Mouse (Mus musculus) stomach, embryonic 14.5 days (tissue): ENCODE data around the gene Lsamp. TPM values are rescaled to one million over a fixed set of nuclear protein-coding genes. Genes with fewer than 3 reads are reported as not detected.
"Not testable (repeated sequence)": the region's sequence is repeated elsewhere in the genome, so short reads cannot be mapped to it uniquely, and the experiment has no call there.

Experiments
- ATAC-seq: fragments of 200-750 bp; cut with Nextera tagmentation; 2 replicates; pipeline ENCODE4 v1.8.0; 2017; ENCODE audit warnings: low read depth, moderate TSS enrichment; ENCODE audit not compliant: insufficient number of reproducible peaks, insufficient read depth, low FRiP score
- H3K27ac ChIP-seq: fragments of 300-500 bp; sonication (generic); 2 replicates; pipeline ENCODE4 v1.5.1; 2014; ENCODE audit warnings: mild to moderate bottlenecking, low read length, moderate library complexity, mixed read lengths
- H3K27me3 ChIP-seq: fragments of 300-500 bp; sonication (generic); 2 replicates; pipeline ENCODE4 v1.6.1; 2014; ENCODE audit warnings: low read length, control low read depth, mixed read lengths; ENCODE audit not compliant: control insufficient read depth, insufficient read depth
- H3K36me3 ChIP-seq: fragments of 300-500 bp; sonication (generic); 2 replicates; pipeline ENCODE4 v1.6.1; 2014; ENCODE audit warnings: mild to moderate bottlenecking, control low read depth, low read length, moderate library complexity, mixed read lengths; ENCODE audit not compliant: control insufficient read depth, insufficient read depth
- H3K4me1 ChIP-seq: fragments of 300-500 bp; sonication (generic); 2 replicates; pipeline ENCODE4 v1.6.1; 2014; ENCODE audit warnings: low read length, control low read depth, mixed read lengths; ENCODE audit not compliant: control insufficient read depth, insufficient read depth
- H3K4me2 ChIP-seq: fragments of 300-500 bp; sonication (generic); replicated peaks from 2 replicates; pipeline ENCODE4 v1.6.1; 2014; ENCODE audit warnings: low read depth, low read length, control low read depth
- H3K4me3 ChIP-seq: fragments of 300-500 bp; sonication (generic); 2 replicates; pipeline ENCODE4 v1.5.1; 2014; ENCODE audit warnings: low read depth, low read length, control low read depth
- H3K9ac ChIP-seq: fragments of 300-500 bp; sonication (generic); replicated peaks from 2 replicates; pipeline ENCODE4 v1.6.1; 2014; ENCODE audit warnings: low read depth, mild to moderate bottlenecking, control low read depth, low read length, moderate library complexity, mixed read lengths
- H3K9me3 ChIP-seq: fragments of 300-500 bp; sonication (generic); 2 replicates; pipeline ENCODE4 v1.6.1; 2016; ENCODE audit warnings: low read depth, low read length, control low read depth; ENCODE audit not compliant: control insufficient read depth
- WGBS: fragments of 180-500 bp; shearing (Covaris S2); extraction: QIAGEN DNeasy Blood & Tissue Kit; methylation state at CpG from one replicate; pipeline ENCODE4 v1.1.7; 2014; 5-methylcytosine and 5-hydroxymethylcytosine counted together
- polyA plus RNA-seq: library from polyadenylated mRNA; unstranded; fragments of >200 nt; fragmentation: Nextera tagmentation; extraction: Ambion mirVana; gene quantifications from 2 replicates; pipeline ENCODE4 v1.2.1, GENCODE M21; 2014

Lsamp gene
- polyA plus RNA-seq, 1 experiment from 2014 or later: 15.6 TPM

DNA sequence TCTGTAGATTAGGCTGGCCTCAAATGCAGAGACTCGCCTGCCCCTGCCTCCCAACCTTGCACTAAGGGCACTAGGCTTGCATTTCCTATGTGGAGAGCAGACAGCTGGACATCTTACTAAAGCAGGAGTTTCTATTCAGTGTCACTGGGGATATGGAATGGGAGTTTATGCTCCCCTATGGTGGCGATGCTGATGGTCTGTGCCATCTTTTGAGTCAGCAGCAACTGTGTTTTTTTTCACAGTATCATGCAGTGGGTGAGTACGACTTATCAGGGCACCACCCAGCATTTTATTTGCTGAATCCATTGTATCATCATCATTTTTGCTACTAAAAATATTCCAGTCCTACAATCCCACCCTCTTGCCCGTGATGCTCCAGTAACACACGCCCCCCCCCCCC lies 1992.7 kb downstream of the Lsamp start:
- ATAC-seq: no peak
- no peaks in the 10 kb centered on the region for H3K27me3 ChIP-seq
- no peak overlapping the region for H3K4me2 ChIP-seq
- no peak overlapping the region for H3K4me3 ChIP-seq
- H3K36me3 ChIP-seq: no peaks in the 10 kb centered on the region
- H3K9me3 ChIP-seq: no peaks in the 10 kb centered on the region
- WGBS: 73% methylated on average over 5 of the region's 5 CpGs
- H3K27ac ChIP-seq: no peak overlapping the region
- no peaks in the 10 kb centered on the region for H3K4me1 ChIP-seq
- H3K9ac ChIP-seq: no peak overlapping the region

DNA sequence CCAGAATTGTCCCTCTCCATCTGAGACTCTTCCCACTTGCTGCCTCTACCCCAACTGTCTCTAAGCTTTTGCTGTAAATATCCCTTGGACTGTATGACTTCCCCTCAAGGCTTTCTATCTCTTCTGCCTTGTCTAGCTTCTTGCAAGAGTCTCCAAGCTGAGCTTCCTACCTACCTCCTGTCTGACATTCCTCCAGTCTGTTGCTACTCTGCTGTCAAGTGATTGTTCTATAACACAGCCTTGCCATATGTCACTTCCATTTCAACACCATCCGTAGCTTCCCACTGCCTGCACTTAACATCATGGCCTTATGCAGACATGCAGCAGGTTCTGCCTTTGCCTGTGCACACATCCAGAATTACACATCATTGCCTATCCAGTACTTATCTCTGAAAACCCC lies 2012.8 kb downstream of the Lsamp start:
- WGBS: 66% methylated on average over 1 of the region's 1 CpGs
- H3K4me3 ChIP-seq: no peak overlapping the region
- H3K9me3 ChIP-seq: no peaks in the 10 kb centered on the region
- no peak for ATAC-seq
- no peak overlapping the region for H3K27ac ChIP-seq
- H3K4me2 ChIP-seq: no peak overlapping the region
- no peaks in the 10 kb centered on the region for H3K4me1 ChIP-seq
- H3K36me3 ChIP-seq: no peaks in the 10 kb centered on the region
- no peaks in the 10 kb centered on the region for H3K27me3 ChIP-seq
- no peak overlapping the region for H3K9ac ChIP-seq

DNA sequence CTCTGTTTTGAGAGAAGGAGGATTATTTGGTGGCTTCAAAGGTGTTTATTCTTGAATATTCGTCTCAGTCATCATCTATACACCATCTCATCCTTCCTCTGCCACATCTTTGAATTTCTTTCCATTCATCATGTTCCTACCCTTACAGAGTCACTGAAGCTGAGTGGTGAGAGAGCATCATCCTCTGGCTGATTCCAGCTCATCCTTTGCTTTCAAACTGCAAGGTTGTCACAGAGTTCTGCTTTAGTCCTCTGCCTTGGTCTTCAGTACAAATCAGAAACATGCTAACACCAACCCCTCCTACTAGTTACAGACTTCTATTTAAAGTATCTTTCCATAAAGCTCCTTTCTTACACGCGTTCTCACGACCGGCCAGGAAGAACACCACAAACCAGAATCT lies 2018.8 kb downstream of the Lsamp start:
- H3K36me3 ChIP-seq: no peaks in the 10 kb centered on the region
- no peak overlapping the region for H3K4me2 ChIP-seq
- no peaks in the 10 kb centered on the region for H3K9me3 ChIP-seq
- H3K4me1 ChIP-seq: no peaks in the 10 kb centered on the region
- WGBS: 89% methylated on average over 5 of the region's 5 CpGs
- H3K27me3 ChIP-seq: no peaks in the 10 kb centered on the region
- no peak overlapping the region for H3K4me3 ChIP-seq
- H3K27ac ChIP-seq: no peak overlapping the region
- no peak overlapping the region for H3K9ac ChIP-seq
- ATAC-seq: no peak

- H3K9me3 ChIP-seq, H3K4me1 ChIP-seq, H3K36me3 ChIP-seq, H3K27ac ChIP-seq, ATAC-seq, H3K4me2 ChIP-seq, H3K9ac ChIP-seq, H3K4me3 ChIP-seq, H3K27me3 ChIP-seq: not testable (repeated sequence)
- WGBS: 96% methylated on average over 8 of the region's 11 CpGs
Measured at GRCm38 (mm10) chr16:42003506-42003905, 2019.3 kb downstream of the Lsamp start.

GRCm38 (mm10) chr16:42004166-42004565 lies 2020.0 kb downstream of the Lsamp start:
- H3K4me3 ChIP-seq: no peak overlapping the region
- no peak overlapping the region for H3K4me2 ChIP-seq
- no peaks in the 10 kb centered on the region for H3K36me3 ChIP-seq
- ATAC-seq: no peak
- H3K9ac ChIP-seq: no peak overlapping the region
- 68% methylated on average over 1 of the region's 1 CpGs for WGBS
- H3K4me1 ChIP-seq: no peaks in the 10 kb centered on the region
- no peaks in the 10 kb centered on the region for H3K27me3 ChIP-seq
- H3K27ac ChIP-seq: no peak overlapping the region
- H3K9me3 ChIP-seq: no peaks in the 10 kb centered on the region

- Histone ChIP-seq H3K4me1 (no peaks in the 10 kb centered on the region), H3K9ac (no peak overlapping the region), H3K4me2 (no peak overlapping the region), H3K9me3 (no peaks in the 10 kb centered on the region), H3K27me3 (no peaks in the 10 kb centered on the region), H3K4me3 (no peak overlapping the region), H3K36me3 (no peaks in the 10 kb centered on the region), H3K27ac (no peak overlapping the region)
- no peak for ATAC-seq
- 61% methylated on average over 5 of the region's 5 CpGs for WGBS
Measured at GRCm38 (mm10) chr16:42014937-42015336, 2030.8 kb downstream of the Lsamp start.

- no peak overlapping the region for H3K27ac ChIP-seq
- no peak overlapping the region for H3K9ac ChIP-seq
- H3K4me3 ChIP-seq: no peak overlapping the region
- H3K4me2 ChIP-seq: no peak overlapping the region
- 60% methylated on average over 3 of the region's 3 CpGs for WGBS
- no peaks in the 10 kb centered on the region for H3K27me3 ChIP-seq
- no peaks in the 10 kb centered on the region for H3K36me3 ChIP-seq
- H3K4me1 ChIP-seq: no peaks in the 10 kb centered on the region
- H3K9me3 ChIP-seq: no peaks in the 10 kb centered on the region
- ATAC-seq: no peak
Measured at GRCm38 (mm10) chr16:42015443-42015842, 2031.3 kb downstream of the Lsamp start.

GRCm38 (mm10) chr16:42016791-42017643 lies 2032.9 kb downstream of the Lsamp start:
- ATAC-seq: no peak
- Histone ChIP-seq H3K27me3 (no peaks in the 10 kb centered on the region), H3K27ac (no peak overlapping the region), H3K9ac (no peak overlapping the region), H3K36me3 (no peaks in the 10 kb centered on the region), H3K4me1 (no peaks in the 10 kb centered on the region), H3K9me3 (no peaks in the 10 kb centered on the region), H3K4me3 (no peak overlapping the region), H3K4me2 (no peak overlapping the region)
- WGBS: 92% methylated on average over 9 of the region's 9 CpGs

- H3K4me3 ChIP-seq: no peak overlapping the region
- H3K27ac ChIP-seq: no peak overlapping the region
- no peaks in the 10 kb centered on the region for H3K4me1 ChIP-seq
- H3K27me3 ChIP-seq: no peaks in the 10 kb centered on the region
- ATAC-seq: no peak
- WGBS: 54% methylated on average over 1 of the region's 1 CpGs
- H3K9me3 ChIP-seq: no peaks in the 10 kb centered on the region
- no peak overlapping the region for H3K4me2 ChIP-seq
- no peaks in the 10 kb centered on the region for H3K36me3 ChIP-seq
- H3K9ac ChIP-seq: no peak overlapping the region
Measured at GRCm38 (mm10) chr16:42022566-42022965, 2038.4 kb downstream of the Lsamp start.
